Mouse (Mus musculus) regulatory T cell (primary cell): ENCODE results near the gene Itpr1.

Source experiments
- in situ Hi-C: fragments of 300-600 bp; cut with MboI, MseI; formaldehyde crosslinking; loops from one replicate; pipeline ENCODE4 v1.15.1; 2025; ENCODE audit warnings: high pct_unique_total_duplicates

The Itpr1 gene

GRCm38 (mm10) chr6:108212881-108213295 is at the start of gene Itpr1:
Gene Itpr1, plus strand, starts transcription at chr6:108213096.
- in situ Hi-C loops, result no loop called here

GRCm38 (mm10) chr6:108164935-108165334 is 48.0 kb upstream of the Itpr1 start:
- in situ Hi-C loops, result loop anchor here (5.0 to 10.0 kb wide), 2 partner anchors 372 to 520 kb away; no protein-coding TSS in a partner anchor

- in situ Hi-C loops, result loop anchor here (10.0 kb wide), 1 partner anchor 519 kb away; no protein-coding TSS in a partner anchor
Observed at GRCm38 (mm10) chr6:108165598-108165997, 47.3 kb upstream of the Itpr1 start.

DNA sequence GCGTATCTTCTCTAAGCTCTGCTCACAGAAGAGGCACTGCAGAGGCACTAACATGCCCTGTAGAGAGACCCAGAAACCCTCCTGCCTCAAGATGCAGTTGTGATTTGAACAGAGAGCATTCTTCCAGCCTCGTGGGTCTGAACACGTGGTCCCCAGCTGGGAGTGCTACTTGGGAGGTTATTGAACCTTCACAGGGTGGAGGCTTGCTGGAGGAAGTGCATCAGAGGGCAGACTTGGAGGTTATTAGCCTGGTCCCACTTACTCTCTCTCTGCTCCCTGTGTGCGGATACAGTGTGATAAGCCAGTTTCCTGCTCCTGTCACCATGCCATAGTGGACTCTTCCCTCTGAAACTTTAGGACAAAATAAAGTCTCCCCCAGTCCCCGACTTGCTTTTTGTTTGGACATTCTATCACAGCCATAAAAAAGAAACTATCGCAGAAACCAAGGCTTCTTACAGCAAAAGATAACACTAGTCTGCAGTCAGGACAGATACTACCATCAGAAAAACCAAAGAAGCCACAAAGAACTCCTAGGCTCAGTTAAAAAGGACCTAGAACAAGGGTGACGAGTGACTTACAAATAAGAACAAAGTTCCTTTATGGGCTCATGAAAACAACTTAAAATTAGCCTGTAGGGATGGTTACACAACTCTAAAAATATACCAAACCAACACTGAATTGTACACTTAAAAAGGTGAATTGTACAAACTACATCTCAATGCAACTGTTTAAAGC is 44.8 kb upstream of the Itpr1 start:
- in situ Hi-C loops, result loop anchor here (10.0 kb wide), 1 partner anchor 517 kb away; no protein-coding TSS in a partner anchor

GRCm38 (mm10) chr6:108168723-108169122 is 44.2 kb upstream of the Itpr1 start:
- in situ Hi-C loops, result loop anchor here (10.0 kb wide), 1 partner anchor 516 kb away; no protein-coding TSS in a partner anchor

DNA sequence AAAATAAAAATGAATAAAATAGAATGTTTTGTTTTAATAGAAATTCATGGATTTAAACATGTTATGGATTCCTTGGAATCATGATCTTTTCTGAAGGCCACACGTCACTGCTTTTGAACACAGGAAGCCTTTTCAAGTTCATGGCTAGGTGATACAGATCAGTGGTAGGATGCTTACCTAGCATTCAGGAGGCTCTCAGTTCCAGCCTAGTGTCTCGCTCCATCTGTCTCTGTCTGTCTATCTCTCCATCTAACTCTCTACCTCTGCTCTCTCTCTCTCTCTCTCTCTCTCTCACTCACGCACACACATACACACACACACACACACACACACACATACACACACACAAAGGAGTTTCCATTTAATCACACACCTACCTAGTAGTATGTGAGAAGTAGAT is 43.4 kb upstream of the Itpr1 start:
- in situ Hi-C loops, result loop anchor here (10.0 kb wide), 1 partner anchor 515 kb away; no protein-coding TSS in a partner anchor

GRCm38 (mm10) chr6:108172219-108172618 is 40.7 kb upstream of the Itpr1 start:
- in situ Hi-C loops, result no loop called here

DNA sequence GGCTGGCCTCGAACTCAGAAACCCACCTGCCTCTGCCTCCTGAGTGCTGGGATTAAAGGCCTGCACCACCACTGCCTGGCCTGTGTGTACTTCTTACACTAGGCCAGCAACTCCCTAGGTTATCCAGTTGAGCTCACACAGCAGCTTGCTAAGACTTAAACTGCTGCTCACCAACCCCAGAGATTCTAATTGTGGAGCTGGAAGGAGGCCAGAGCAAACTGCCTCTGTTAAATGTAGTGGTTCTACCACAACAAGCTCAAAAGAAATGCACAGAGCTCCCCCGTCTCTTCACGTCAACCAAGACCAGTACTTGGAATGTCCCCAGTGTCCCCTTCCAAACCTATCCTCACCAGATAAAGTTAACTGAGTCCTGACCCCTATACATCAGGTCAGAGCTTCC is 38.7 kb upstream of the Itpr1 start:
- in situ Hi-C loops, result no loop called here

DNA sequence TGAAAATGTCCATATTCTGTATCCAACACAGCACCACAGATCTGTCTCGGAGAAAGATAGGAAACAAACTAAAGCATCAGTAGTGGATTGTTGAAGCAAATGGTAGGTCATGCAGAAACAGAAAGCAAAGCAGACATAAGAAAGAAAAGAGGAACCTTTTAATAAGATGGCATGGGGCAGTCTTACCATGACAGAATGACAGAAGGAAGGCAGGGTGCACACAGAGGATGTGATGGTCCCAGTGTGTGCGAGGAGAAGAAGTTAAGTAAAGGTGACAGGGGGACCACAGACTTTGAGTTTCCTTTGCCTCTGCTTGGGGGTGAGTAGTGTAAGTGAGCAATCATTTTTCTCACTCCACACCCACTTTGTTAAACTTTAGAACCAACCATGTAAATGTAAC is 33.8 kb upstream of the Itpr1 start:
- in situ Hi-C loops, result loop anchor here (25.0 kb wide), 1 partner anchor 1392 kb away; no protein-coding TSS in a partner anchor

GRCm38 (mm10) chr6:108184847-108185684 is 27.8 kb upstream of the Itpr1 start, which contains the start of gene Sumf1:
Gene Sumf1, minus strand, starts transcription at chr6:108185582.
- in situ Hi-C loops, result loop anchor here (25.0 kb wide), 1 partner anchor 1398 kb away; no protein-coding TSS in a partner anchor

DNA sequence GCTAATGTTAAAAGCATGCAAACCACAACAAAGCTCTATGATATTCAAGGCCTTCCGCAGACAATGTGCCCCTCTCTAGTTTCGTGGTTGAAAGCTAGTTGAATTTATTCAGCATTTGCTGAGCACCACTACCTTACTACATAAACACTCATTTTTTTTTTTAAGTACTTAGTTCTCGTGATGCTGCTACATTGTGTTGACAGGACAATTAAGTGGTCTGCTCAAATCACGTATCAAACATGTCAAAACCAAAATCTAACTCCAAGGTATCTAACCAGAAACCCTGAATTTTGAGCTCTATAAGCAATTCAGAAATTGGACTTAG is 27.2 kb upstream of the Itpr1 start:
- in situ Hi-C loops, result loop anchor here (25.0 kb wide), 1 partner anchor 1398 kb away; no protein-coding TSS in a partner anchor

- in situ Hi-C loops, result loop anchor here (25.0 kb wide), 1 partner anchor 1403 kb away; no protein-coding TSS in a partner anchor
Observed at GRCm38 (mm10) chr6:108190690-108191089, 22.2 kb upstream of the Itpr1 start.

DNA sequence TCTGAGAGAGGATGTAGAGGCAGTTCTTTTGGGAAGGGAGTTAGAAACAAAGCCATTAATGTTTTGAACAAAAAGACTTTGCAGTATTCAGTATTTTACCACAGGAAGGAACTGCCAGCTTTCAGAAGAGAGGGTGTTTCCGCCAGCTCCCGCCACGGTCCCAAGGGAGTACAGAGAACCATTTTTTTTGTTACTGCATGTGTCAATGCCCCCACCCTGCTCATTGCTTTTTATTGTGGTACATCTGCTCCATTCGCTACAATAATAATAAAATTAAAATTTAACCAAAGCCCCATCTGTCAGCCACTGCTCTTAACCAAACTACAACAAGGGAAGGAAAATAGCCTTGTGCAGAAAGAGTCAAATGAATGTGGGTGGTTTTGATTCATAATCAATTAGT is 20.3 kb upstream of the Itpr1 start:
- in situ Hi-C loops, result loop anchor here (25.0 kb wide), 1 partner anchor 1405 kb away; no protein-coding TSS in a partner anchor

- in situ Hi-C loops, result loop anchor here (5.0 to 25.0 kb wide), 2 partner anchors 39 to 1409 kb away; no protein-coding TSS in a partner anchor
Observed at GRCm38 (mm10) chr6:108196665-108197064, 16.2 kb upstream of the Itpr1 start.

DNA sequence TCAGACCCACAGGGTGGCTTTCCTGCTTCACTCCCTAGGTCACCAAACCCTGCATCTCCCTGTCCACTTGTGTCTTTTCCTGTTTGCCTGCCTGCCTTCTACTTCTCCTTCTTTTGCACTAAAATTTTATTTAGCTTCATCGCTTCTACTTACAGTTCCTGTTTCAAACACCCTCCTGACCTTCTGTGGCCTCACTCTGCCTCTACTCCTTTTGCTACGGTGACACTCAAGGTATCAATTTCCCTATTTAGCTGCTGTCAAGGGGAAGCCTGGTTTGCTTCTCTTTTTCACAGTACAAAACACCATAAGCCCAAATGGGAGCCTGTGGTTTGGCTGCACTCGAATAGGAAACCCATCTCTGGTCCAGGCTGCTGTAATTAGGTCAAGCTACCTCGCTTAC is 15.8 kb upstream of the Itpr1 start:
- in situ Hi-C loops, result loop anchor here (5.0 to 25.0 kb wide), 2 partner anchors 40 to 1410 kb away; no protein-coding TSS in a partner anchor

- in situ Hi-C loops, result loop anchor here (5.0 to 25.0 kb wide), 2 partner anchors 41 to 1411 kb away; no protein-coding TSS in a partner anchor
Observed at GRCm38 (mm10) chr6:108198286-108198685, 14.6 kb upstream of the Itpr1 start.

GRCm38 (mm10) chr6:108204322-108204721 is 8.6 kb upstream of the Itpr1 start:
- in situ Hi-C loops, result loop anchor here (5.0 kb wide), 1 partner anchor 127 kb away; no protein-coding TSS in a partner anchor

- in situ Hi-C loops, result no loop called here
Observed at GRCm38 (mm10) chr6:108206145-108206544, 6.8 kb upstream of the Itpr1 start.

DNA sequence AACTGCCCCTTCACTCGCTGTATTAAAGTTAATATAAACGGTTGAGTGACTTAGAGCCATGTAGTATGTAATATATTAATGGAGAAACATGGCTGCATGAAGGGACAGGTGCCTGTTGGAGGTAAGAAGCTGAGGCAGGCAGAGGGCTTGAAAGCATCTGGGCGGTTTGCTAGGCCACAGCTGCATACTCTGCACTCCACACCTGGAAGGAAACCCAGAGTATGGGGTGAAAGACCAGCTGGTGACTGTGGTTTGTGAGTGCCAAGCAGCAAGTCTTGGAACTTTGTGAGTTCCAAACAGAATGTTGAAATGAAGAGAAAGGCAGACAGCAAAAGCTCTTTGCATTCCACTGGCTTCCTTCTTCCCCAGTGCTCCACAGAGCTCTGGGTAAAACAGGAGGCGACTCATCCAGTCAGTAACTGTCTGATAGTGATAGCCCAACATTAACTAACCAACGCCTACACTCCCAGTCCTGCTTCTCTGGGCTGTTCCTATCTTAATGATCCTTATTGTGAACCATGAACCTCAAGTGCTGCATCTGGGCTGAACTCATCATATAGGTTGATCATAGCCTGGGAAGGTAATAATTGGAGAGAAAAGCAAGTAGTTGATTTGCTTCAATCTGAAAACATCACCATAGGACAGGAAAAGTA is 5.9 kb upstream of the Itpr1 start:
- in situ Hi-C loops, result no loop called here

GRCm38 (mm10) chr6:108211896-108212880 is 708 bp upstream of the Itpr1 start:
- in situ Hi-C loops, result no loop called here
